Mouse (Mus musculus): ENCODE measurements around the gene Mrpl53. TPM values are rescaled to one million over a fixed set of nuclear protein-coding genes. Genes with fewer than 3 reads are reported as not detected.

Gene Mrpl53
- polyA plus RNA-seq (2014; fragmentation: Nextera tagmentation; extraction: Ambion mirVana), result 139 and 169 TPM in 2 replicates

GRCm38 (mm10) chr6:83108762-83109668 is at the start of gene Mrpl53:
Mrpl53 (plus strand) TSS chr6:83109040.
- ATAC-seq (ENCODE audit: low FRiP score, low TSS enrichment), result peak; percentile 90
- H3K4me2 ChIP-seq (replicated peaks; ENCODE audit: low read depth, low read length), result peak within 1 kb of the TSS; percentile 79
- H3K36me3 ChIP-seq (ENCODE audit: control insufficient read depth, insufficient read depth, low read length), result peaks cover 8% of the 10 kb centered on the region; the same call in 1 of the 2 replicates
- under 1% methylated on average over 66 of the region's 76 CpGs for WGBS
- peak within 1 kb of the TSS; percentile 82 for H3K27ac ChIP-seq (ENCODE audit: low read depth, low read length)
- H3K9ac ChIP-seq (ENCODE audit: low read depth, low read length), result peak within 1 kb of the TSS; percentile 93
- H3K4me3 ChIP-seq (ENCODE audit: low read length), result peak within 1 kb of the TSS; percentile 93
- no peaks in the 10 kb centered on the region for H3K27me3 ChIP-seq (ENCODE audit: control insufficient read depth, insufficient read depth, low read length)
- H3K9me3 ChIP-seq (ENCODE audit: control insufficient read depth, low read length), result no peaks in the 10 kb centered on the region
- peaks cover 12% of the 10 kb centered on the region for H3K4me1 ChIP-seq (ENCODE audit: control insufficient read depth, insufficient read depth, low read length)

GRCm38 (mm10) chr6:83065995-83066394 is 42.8 kb upstream of the Mrpl53 start:
- Histone ChIP-seq H3K9me3 (ENCODE audit: control insufficient read depth, low read length) (no peaks in the 10 kb centered on the region), H3K4me3 (ENCODE audit: low read length) (no peak overlapping the region), H3K9ac (ENCODE audit: low read depth, low read length) (no peak overlapping the region), H3K4me2 (replicated peaks; ENCODE audit: low read depth, low read length) (no peak overlapping the region), H3K4me1 (ENCODE audit: control insufficient read depth, insufficient read depth, low read length) (peaks cover 11% of the 10 kb centered on the region), H3K36me3 (ENCODE audit: control insufficient read depth, insufficient read depth, low read length) (no peaks in the 10 kb centered on the region), H3K27me3 (ENCODE audit: control insufficient read depth, insufficient read depth, low read length) (peaks cover 94% of the 10 kb centered on the region), H3K27ac (ENCODE audit: low read depth, low read length) (no peak overlapping the region)
- no peak for ATAC-seq (ENCODE audit: low FRiP score, low TSS enrichment)
- WGBS, result 56% methylated on average over 8 of the region's 8 CpGs

- Histone ChIP-seq H3K4me3 (ENCODE audit: low read length) (no peak overlapping the region), H3K27ac (ENCODE audit: low read depth, low read length) (no peak overlapping the region), H3K9ac (ENCODE audit: low read depth, low read length) (no peak overlapping the region), H3K27me3 (ENCODE audit: control insufficient read depth, insufficient read depth, low read length) (peaks cover 95% of the 10 kb centered on the region), H3K9me3 (ENCODE audit: control insufficient read depth, low read length) (no peaks in the 10 kb centered on the region), H3K4me2 (replicated peaks; ENCODE audit: low read depth, low read length) (no peak overlapping the region), H3K36me3 (ENCODE audit: control insufficient read depth, insufficient read depth, low read length) (no peaks in the 10 kb centered on the region), H3K4me1 (ENCODE audit: control insufficient read depth, insufficient read depth, low read length) (peaks cover 14% of the 10 kb centered on the region)
- 45% methylated on average over 6 of the region's 6 CpGs for WGBS
- ATAC-seq (ENCODE audit: low FRiP score, low TSS enrichment), result no peak
These were observed 42.4 kb upstream of the Mrpl53 start for GRCm38 (mm10) chr6:83066441-83066840.

GRCm38 (mm10) chr6:83068221-83068620 is 40.6 kb upstream of the Mrpl53 start:
- H3K36me3 ChIP-seq (ENCODE audit: control insufficient read depth, insufficient read depth, low read length), result no peaks in the 10 kb centered on the region
- H3K4me3 ChIP-seq (ENCODE audit: low read length), result peak overlapping the region; percentile 33; the same call in 1 of the 2 replicates
- H3K4me2 ChIP-seq (replicated peaks; ENCODE audit: low read depth, low read length), result peak overlapping the region; percentile 43; the same call in 1 of the 2 replicates

GRCm38 (mm10) chr6:83068706-83069487 is 39.9 kb upstream of the Mrpl53 start:
- under 1% methylated on average over 78 of the region's 81 CpGs for WGBS

More at GRCm38 (mm10) chr6:83068221-83068620, 40.6 kb upstream of the Mrpl53 start:
- Histone ChIP-seq H3K4me1 (ENCODE audit: control insufficient read depth, insufficient read depth, low read length) (peaks cover 14% of the 10 kb centered on the region), H3K9ac (ENCODE audit: low read depth, low read length) (0 out of 2 replicates have a peak overlapping the region, but pooled peaks have one; percentile 18), H3K9me3 (ENCODE audit: control insufficient read depth, low read length) (no peaks in the 10 kb centered on the region), H3K27ac (ENCODE audit: low read depth, low read length) (no peak overlapping the region), H3K27me3 (ENCODE audit: control insufficient read depth, insufficient read depth, low read length) (peaks cover 95% of the 10 kb centered on the region)
- no peak for ATAC-seq (ENCODE audit: low FRiP score, low TSS enrichment)
- WGBS, result 5% methylated on average over 8 of the region's 8 CpGs

GRCm38 (mm10) chr6:83069488-83070246 is 39.2 kb upstream of the Mrpl53 start:
- under 1% methylated on average over 67 of the region's 69 CpGs for WGBS
- Histone ChIP-seq H3K4me1 (ENCODE audit: control insufficient read depth, insufficient read depth, low read length) (peaks cover 14% of the 10 kb centered on the region), H3K9me3 (ENCODE audit: control insufficient read depth, low read length) (no peaks in the 10 kb centered on the region), H3K9ac (ENCODE audit: low read depth, low read length) (0 out of 2 replicates have a peak overlapping the region, but pooled peaks have one; percentile 8), H3K4me3 (ENCODE audit: low read length) (peak overlapping the region; percentile 33), H3K27ac (ENCODE audit: low read depth, low read length) (no peak overlapping the region), H3K36me3 (ENCODE audit: control insufficient read depth, insufficient read depth, low read length) (no peaks in the 10 kb centered on the region), H3K4me2 (replicated peaks; ENCODE audit: low read depth, low read length) (peak overlapping the region; percentile 24), H3K27me3 (ENCODE audit: control insufficient read depth, insufficient read depth, low read length) (peaks cover 94% of the 10 kb centered on the region)
- ATAC-seq (ENCODE audit: low FRiP score, low TSS enrichment), result peak; percentile 8; the same call in 1 of the 2 replicates

More at GRCm38 (mm10) chr6:83068706-83069487, 39.9 kb upstream of the Mrpl53 start:
- Histone ChIP-seq H3K9ac (ENCODE audit: low read depth, low read length) (peak overlapping the region; percentile 18; the same call in 1 of the 2 replicates), H3K36me3 (ENCODE audit: control insufficient read depth, insufficient read depth, low read length) (no peaks in the 10 kb centered on the region), H3K27ac (ENCODE audit: low read depth, low read length) (no peak overlapping the region), H3K4me3 (ENCODE audit: low read length) (peak overlapping the region; percentile 33), H3K27me3 (ENCODE audit: control insufficient read depth, insufficient read depth, low read length) (peaks cover 93% of the 10 kb centered on the region), H3K4me2 (replicated peaks; ENCODE audit: low read depth, low read length) (peak overlapping the region; percentile 43), H3K4me1 (ENCODE audit: control insufficient read depth, insufficient read depth, low read length) (peaks cover 14% of the 10 kb centered on the region), H3K9me3 (ENCODE audit: control insufficient read depth, low read length) (no peaks in the 10 kb centered on the region)
- no peak for ATAC-seq (ENCODE audit: low FRiP score, low TSS enrichment)

- H3K4me1 ChIP-seq (ENCODE audit: control insufficient read depth, insufficient read depth, low read length), result peaks cover 14% of the 10 kb centered on the region
- no peak for ATAC-seq (ENCODE audit: low FRiP score, low TSS enrichment)
- peak within 1 kb of the TSS; percentile 33 for H3K4me3 ChIP-seq (ENCODE audit: low read length)
- no peaks in the 10 kb centered on the region for H3K36me3 ChIP-seq (ENCODE audit: control insufficient read depth, insufficient read depth, low read length)
- 0 out of 2 replicates have a peak within 1 kb of the TSS, but pooled peaks have one; percentile 18 for H3K9ac ChIP-seq (ENCODE audit: low read depth, low read length)
- WGBS, result 1% methylated on average over 10 of the region's 10 CpGs
- H3K27ac ChIP-seq (ENCODE audit: low read depth, low read length), result no peak within 1 kb of the TSS
- H3K4me2 ChIP-seq (replicated peaks; ENCODE audit: low read depth, low read length), result peak within 1 kb of the TSS; percentile 43
- no peaks in the 10 kb centered on the region for H3K9me3 ChIP-seq (ENCODE audit: control insufficient read depth, low read length)
- peaks cover 93% of the 10 kb centered on the region for H3K27me3 ChIP-seq (ENCODE audit: control insufficient read depth, insufficient read depth, low read length)
These were observed 38.8 kb upstream of the Mrpl53 start, which contains the start of gene Tlx2 for GRCm38 (mm10) chr6:83070247-83070310. Tlx2 (minus strand) TSS chr6:83070293.

- Histone ChIP-seq H3K36me3 (ENCODE audit: control insufficient read depth, insufficient read depth, low read length) (no peaks in the 10 kb centered on the region), H3K4me2 (replicated peaks; ENCODE audit: low read depth, low read length) (peak overlapping the region; percentile 24), H3K9me3 (ENCODE audit: control insufficient read depth, low read length) (no peaks in the 10 kb centered on the region), H3K27me3 (ENCODE audit: control insufficient read depth, insufficient read depth, low read length) (peaks cover 89% of the 10 kb centered on the region), H3K9ac (ENCODE audit: low read depth, low read length) (0 out of 2 replicates have a peak overlapping the region, but pooled peaks have one; percentile 8), H3K27ac (ENCODE audit: low read depth, low read length) (no peak overlapping the region), H3K4me1 (ENCODE audit: control insufficient read depth, insufficient read depth, low read length) (peaks cover 14% of the 10 kb centered on the region), H3K4me3 (ENCODE audit: low read length) (peak overlapping the region; percentile 33)
- under 1% methylated on average over 55 of the region's 58 CpGs for WGBS
- ATAC-seq (ENCODE audit: low FRiP score, low TSS enrichment), result peak; percentile 36; the same call in 1 of the 2 replicates
These were observed 38.3 kb upstream of the Mrpl53 start for GRCm38 (mm10) chr6:83070311-83071219.

Data from kidney, embryonic 14.5 days (tissue).